Comparison of ENCODE assay signal across 15 mouse cellular contexts in genomic region chr5:124912946-124913933, GRCm38 (mm10). TPM values are rescaled to one million over a fixed set of nuclear protein-coding genes. Genes with fewer than 3 reads are reported as not detected.
DNase-seq lines count a peak whose midpoint lies in the region; ATAC-seq lines count a peak whose summit lies in the region.
"Had no signal": no experiment of that assay in that cellular context is flagged by ENCODE, and none has a peak within 500 bp of the region (broad histone marks: within the 10 kb centered on the region; RNA-seq: fewer than 3 reads in every experiment).

No protein-coding gene starts in this region.

- no peaks in the 10 kb centered on the region for H3K9me3 ChIP-seq in embryonic facial prominence, embryonic 13.5 days
- H3K9me3 ChIP-seq in forebrain, embryonic 14.5 days (replicated peaks; ENCODE audit: control insufficient read depth, low read length), result no peaks in the 10 kb centered on the region
- peaks cover under 1% of the 10 kb centered on the region; the same call in 1 of the 2 replicates for H3K9me3 ChIP-seq in midbrain, embryonic 10.5 days (replicated peaks)
- no peaks in the 10 kb centered on the region for H3K9me3 ChIP-seq in neural tube, embryonic 15.5 days (replicated peaks)
- H3K9me3 ChIP-seq: heart, embryonic 10.5 days; lung, embryonic 15.5 days had no signal

- no peak for ATAC-seq in embryonic facial prominence, embryonic 13.5 days (ENCODE audit: insufficient number of reproducible peaks, insufficient read depth, low FRiP score, low TSS enrichment, low read depth)
- ATAC-seq in forebrain, embryonic 14.5 days, result peak; percentile 41; the same call in 1 of the 2 replicates
- ATAC-seq in neural tube, embryonic 15.5 days (ENCODE audit: low FRiP score), result no peak

- H3K4me1 ChIP-seq in embryonic facial prominence, embryonic 13.5 days, result peaks cover 17% of the 10 kb centered on the region
- peaks cover 11% of the 10 kb centered on the region; the same call in 1 of the 2 replicates for H3K4me1 ChIP-seq in forebrain, embryonic 14.5 days (ENCODE audit: control insufficient read depth, insufficient read depth, low read length)
- peaks cover 26% of the 10 kb centered on the region for H3K4me1 ChIP-seq in midbrain, embryonic 10.5 days
- peaks cover 21% of the 10 kb centered on the region for H3K4me1 ChIP-seq in neural tube, embryonic 15.5 days

- no peak overlapping the region for H3K9ac ChIP-seq in embryonic facial prominence, embryonic 13.5 days
- H3K9ac ChIP-seq in forebrain, embryonic 14.5 days (ENCODE audit: low read length), result no peak overlapping the region; the same call in 1 of the 2 replicates
- no peak overlapping the region for H3K9ac ChIP-seq in neural tube, embryonic 15.5 days (replicated peaks)
- H3K9ac ChIP-seq: lung, embryonic 15.5 days had no signal

- H3K4me3 ChIP-seq in embryonic facial prominence, embryonic 13.5 days, result no peak overlapping the region
- H3K4me3 ChIP-seq in forebrain, embryonic 14.5 days (ENCODE audit: low read depth, low read length), result no peak overlapping the region
- H3K4me3 ChIP-seq in midbrain, embryonic 10.5 days, result no peak overlapping the region
- no peak overlapping the region for H3K4me3 ChIP-seq in neural tube, embryonic 15.5 days (replicated peaks)
- H3K4me3 ChIP-seq: heart, embryonic 10.5 days; lung, embryonic 15.5 days; megakaryocyte, embryonic 14.5 days had no signal

- DNase-seq in forebrain, embryonic 14.5 days (ENCODE audit: low spot score), result peak; percentile 66
- DNase-seq in midbrain, embryonic 10.5 days (ENCODE audit: low spot score), result peak; percentile 42
- DNase-seq in left cerebral cortex, postnatal 36 days (ENCODE audit: low spot score in 2 of 2), result no peak
- DNase-seq in lung, postnatal 4 days, result no peak
- DNase-seq in embryo, embryonic 10 days (ENCODE audit: low spot score), result no peak
- DNase-seq: cerebellum, adult 2 months; gastrocnemius, postnatal 10 days; heart, postnatal 36 days; kidney, adult 2 months had no signal

- 30% methylated on average over 20 of the region's 20 CpGs for WGBS in embryonic facial prominence, embryonic 13.5 days
- 10% methylated on average over 20 of the region's 20 CpGs for WGBS in forebrain, embryonic 14.5 days
- 28% methylated on average over 20 of the region's 20 CpGs for WGBS in midbrain, embryonic 10.5 days
- WGBS in neural tube, embryonic 15.5 days, result 25% methylated on average over 20 of the region's 20 CpGs

- H3K4me2 ChIP-seq in embryonic facial prominence, embryonic 13.5 days, result no peak overlapping the region
- H3K4me2 ChIP-seq in forebrain, embryonic 14.5 days (ENCODE audit: low read length), result no peak overlapping the region
- H3K4me2 ChIP-seq in neural tube, embryonic 15.5 days, result no peak overlapping the region
- H3K4me2 ChIP-seq: lung, embryonic 15.5 days had no signal

- peak overlapping the region; percentile 48 for H3K27ac ChIP-seq in embryonic facial prominence, embryonic 13.5 days
- peak overlapping the region; percentile 54 for H3K27ac ChIP-seq in forebrain, embryonic 14.5 days (ENCODE audit: low read depth, low read length)
- peak overlapping the region; percentile 68 for H3K27ac ChIP-seq in midbrain, embryonic 10.5 days (replicated peaks)
- peak overlapping the region; percentile 41; the same call in 1 of the 2 replicates for H3K27ac ChIP-seq in neural tube, embryonic 15.5 days (replicated peaks)
- H3K27ac ChIP-seq: heart, embryonic 10.5 days; lung, embryonic 15.5 days had no signal

- no peaks in the 10 kb centered on the region for H3K27me3 ChIP-seq in embryonic facial prominence, embryonic 13.5 days
- H3K27me3 ChIP-seq in forebrain, embryonic 14.5 days (replicated peaks; ENCODE audit: control insufficient read depth, insufficient read depth, low read length), result no peaks in the 10 kb centered on the region
- H3K27me3 ChIP-seq in midbrain, embryonic 10.5 days (ENCODE audit: low read depth, poor library complexity, severe bottlenecking), result no peaks in the 10 kb centered on the region
- no peaks in the 10 kb centered on the region for H3K27me3 ChIP-seq in neural tube, embryonic 15.5 days (replicated peaks)

- H3K36me3 ChIP-seq in embryonic facial prominence, embryonic 13.5 days, result no peaks in the 10 kb centered on the region
- no peaks in the 10 kb centered on the region for H3K36me3 ChIP-seq in forebrain, embryonic 14.5 days (ENCODE audit: control insufficient read depth, insufficient read depth, low read length)
- H3K36me3 ChIP-seq in midbrain, embryonic 10.5 days, result no peaks in the 10 kb centered on the region
- no peaks in the 10 kb centered on the region for H3K36me3 ChIP-seq in neural tube, embryonic 15.5 days
- H3K36me3 ChIP-seq: heart, embryonic 10.5 days; lung, embryonic 15.5 days had no signal

- intact Hi-C loops in left cerebral cortex, postnatal 36 days (cut with DNase I), result no loop called here

RNA-seq across cellular contexts. Expression of gene Zfp664, which starts 50.7 kb away (rescaled TPM):
- polyA plus RNA-seq in embryonic facial prominence, embryonic 13.5 days (2015; fragmentation: Nextera tagmentation; extraction: Ambion mirVana), result 107 and 113 TPM in 2 replicates
- 94.6 and 105 TPM in 2 replicates for polyA plus RNA-seq in forebrain, embryonic 14.5 days (2014; fragmentation: Nextera tagmentation; extraction: Ambion mirVana)
- 155 and 159 TPM in 2 replicates for polyA plus RNA-seq in midbrain, embryonic 10.5 days (2016; fragmentation: Nextera tagmentation; extraction: Ambion mirVana)
- 83.9 and 96.8 TPM in 2 replicates for polyA plus RNA-seq in neural tube, embryonic 15.5 days (2015; fragmentation: Nextera tagmentation; extraction: Ambion mirVana)
- total RNA-seq in left cerebral cortex, postnatal 36 days (2021), result 10 to 100 TPM; 66.0 to 71.9 TPM

RNA-seq across cellular contexts. Expression of gene Ccdc92, which starts 51.0 kb away (rescaled TPM):
- 7.1 and 8.7 TPM in 2 replicates for polyA plus RNA-seq in embryonic facial prominence, embryonic 13.5 days (2015; fragmentation: Nextera tagmentation; extraction: Ambion mirVana)
- polyA plus RNA-seq in forebrain, embryonic 14.5 days (2014; fragmentation: Nextera tagmentation; extraction: Ambion mirVana), result 23.6 and 31.3 TPM in 2 replicates
- polyA plus RNA-seq in midbrain, embryonic 10.5 days (2016; fragmentation: Nextera tagmentation; extraction: Ambion mirVana), result 12.1 and 13.8 TPM in 2 replicates
- polyA plus RNA-seq in neural tube, embryonic 15.5 days (2015; fragmentation: Nextera tagmentation; extraction: Ambion mirVana), result 50.3 and 55.9 TPM in 2 replicates
- total RNA-seq in left cerebral cortex, postnatal 36 days (2021), result 10 to 100 TPM; 78.5 to 84.5 TPM
- total RNA-seq: liver, adult 2 months had no signal

Comparison
In these comparisons a context has a peak if more than half of its experiments do, and no peak if none do; other contexts are left out.
1. DNase-seq: peak in forebrain, embryonic 14.5 days (single experiment) and midbrain, embryonic 10.5 days (single experiment); none in left cerebral cortex, postnatal 36 days (0 of 2), lung, postnatal 4 days (0 of 2) and embryo, embryonic 10 days (single experiment).
2. Peak in every context shown above with its lines, with median percentiles within 50 percentile points of each other: H3K27ac ChIP-seq.